Mouse (Mus musculus) left cerebral cortex, postnatal 36 days (tissue): ENCODE results near the gene Ppp2r5d. TPM values are rescaled to one million over a fixed set of nuclear protein-coding genes. Genes with fewer than 3 reads are reported as not detected.
A peak's percentile ranks its signal among the peaks of the same experiment; 100 is the strongest.

Source experiments
- DNase-seq, 2 experiments: peaks; one replicate each; pipeline ENCODE4 v3.0.0; 2021 to 2022; ENCODE audit warnings: low spot score in 2 of 2, mixed read lengths in 1 of 2
- intact Hi-C: fragments of 180-260 bp; cut with DNase I; formaldehyde crosslinking; loops from one replicate; pipeline ENCODE4 v1.15.1; 2025
- total RNA-seq, 2 experiments: library from RNA; stranded (reverse); gene quantifications; 2 replicates each; pipeline ENCODE4 v1.2.3; 2021

Gene Ppp2r5d
- total RNA-seq, 2 experiments from 2014 or later: 81.9 to 84.7 TPM

- intact Hi-C loops: no loop called here
- peak; percentile 91 to 92 for DNase-seq
Measured at GRCm38 (mm10) chr17:46650232-46651031, 54.5 kb downstream of the Ppp2r5d start, which contains the start of gene Cul7. TSS of gene Cul7 (plus strand) at chr17:46650337.

- DNase-seq: no peak
- intact Hi-C loops: no loop called here
Measured at GRCm38 (mm10) chr17:46649811-46650210, 55.1 kb downstream of the Ppp2r5d start.

GRCm38 (mm10) chr17:46648436-46648835 is 56.5 kb downstream of the Ppp2r5d start:
- DNase-seq: no peak
- intact Hi-C loops: no loop called here

GRCm38 (mm10) chr17:46647279-46647678 is 57.6 kb downstream of the Ppp2r5d start:
- no peak for DNase-seq
- intact Hi-C loops: loop anchor here (2.0 kb wide), 1 partner anchor 34 kb away; the partner anchor contains the start of gene Klhdc3

GRCm38 (mm10) chr17:46646322-46646662 is 58.6 kb downstream of the Ppp2r5d start:
- no peak for DNase-seq
- intact Hi-C loops: loop anchor here (2.0 kb wide), 1 partner anchor 35 kb away; the partner anchor contains the start of gene Klhdc3

- peak; percentile 99 for DNase-seq
- intact Hi-C loops: loop anchor here (2.0 kb wide), 1 partner anchor 35 kb away; the partner anchor contains the start of gene Klhdc3
Measured at GRCm38 (mm10) chr17:46645561-46646321, 59.2 kb downstream of the Ppp2r5d start, which contains the start of the genes Klc4 and Mrpl2. TSS of gene Klc4 (minus strand) at chr17:46646022. TSS of gene Mrpl2 (plus strand) at chr17:46646229.

GRCm38 (mm10) chr17:46644916-46645475 is 59.9 kb downstream of the Ppp2r5d start:
- intact Hi-C loops: no loop called here

GRCm38 (mm10) chr17:46644152-46644805 is 60.6 kb downstream of the Ppp2r5d start:
- intact Hi-C loops: no loop called here
- DNase-seq: no peak

More at GRCm38 (mm10) chr17:46644916-46645475, 59.9 kb downstream of the Ppp2r5d start:
- no peak for DNase-seq

- intact Hi-C loops: no loop called here
- DNase-seq: no peak
Measured at GRCm38 (mm10) chr17:46642060-46642459, 62.9 kb downstream of the Ppp2r5d start.

- intact Hi-C loops: loop anchor here (5.0 kb wide), 1 partner anchor 88 kb away; no protein-coding TSS in a partner anchor
- DNase-seq: no peak
Measured at GRCm38 (mm10) chr17:46639929-46640328, 65.0 kb downstream of the Ppp2r5d start.

GRCm38 (mm10) chr17:46636831-46637523 is 67.9 kb downstream of the Ppp2r5d start:
- DNase-seq: peak; percentile 55 to 62
- intact Hi-C loops: loop anchor here (5.0 kb wide), 1 partner anchor 85 kb away; no protein-coding TSS in a partner anchor

Other genes with a start within 250 kb of the Ppp2r5d start
- gene Ttbk1, start 217.4 kb downstream of the Ppp2r5d start, total RNA-seq: 100 to 1,000 TPM; 126 to 139 TPM
- gene Dnph1, start 208.4 kb downstream of the Ppp2r5d start, total RNA-seq: 1 to 10 TPM; 3.5 to 5.4 TPM
- gene Cul9, start 158.7 kb downstream of the Ppp2r5d start, total RNA-seq: 10 to 100 TPM; 58.8 to 76.6 TPM
- 10 to 100 TPM; 55.6 to 68.4 TPM for gene Srf, start 148.9 kb downstream of the Ppp2r5d start, total RNA-seq
- gene Ptk7, start 75.6 kb downstream of the Ppp2r5d start, total RNA-seq: 10 to 100 TPM; 10.3 to 11.0 TPM
- gene Klc4, start 59.1 kb downstream of the Ppp2r5d start, total RNA-seq: 10 to 100 TPM; 19.9 to 21.7 TPM
- 10 to 100 TPM; 52.5 to 54.7 TPM for gene Mrpl2, start 58.9 kb downstream of the Ppp2r5d start, total RNA-seq
- gene Cul7, start 54.8 kb downstream of the Ppp2r5d start, total RNA-seq: 10 to 100 TPM; 27.8 to 29.1 TPM
- gene Rrp36, start 30.8 kb downstream of the Ppp2r5d start, total RNA-seq: 10 to 100 TPM; 14.9 to 16.5 TPM
- 100 to 1,000 TPM; 118 to 128 TPM for gene Mea1, start 26.3 kb downstream of the Ppp2r5d start, total RNA-seq
- gene Klhdc3, start 24.2 kb downstream of the Ppp2r5d start, total RNA-seq: 100 to 1,000 TPM; 188 to 234 TPM
- gene Pex6, start 6.4 kb upstream of the Ppp2r5d start, total RNA-seq: 10 to 100 TPM; 50.6 to 52.4 TPM
- gene Gnmt, start 24.1 kb upstream of the Ppp2r5d start, total RNA-seq: under 1 TPM; 0.52 TPM
- 10 to 100 TPM; 66.6 TPM for gene Cnpy3, start 47.1 kb upstream of the Ppp2r5d start, total RNA-seq
- under 1 TPM; 0.25 to 0.41 TPM for gene Ptcra, start 58.6 kb upstream of the Ppp2r5d start, total RNA-seq
- gene 2310039H08Rik, start 67.5 kb upstream of the Ppp2r5d start, total RNA-seq: 1 to 10 TPM; 6.9 to 7.8 TPM
- gene Rpl7l1, start 77.6 kb upstream of the Ppp2r5d start, total RNA-seq: 10 to 100 TPM; 40.6 to 46.6 TPM
- 10 to 100 TPM; 52.7 to 58.5 TPM for gene Bicral, start 153.4 kb upstream of the Ppp2r5d start, total RNA-seq
- 10 to 100 TPM; 33.4 to 37.6 TPM for gene Tbcc, start 185.6 kb upstream of the Ppp2r5d start, total RNA-seq
- gene Prph2, start 205.3 kb upstream of the Ppp2r5d start, total RNA-seq: not detected